Comparison of ENCODE assay signal across 7 mouse cellular contexts in genomic region chr5:120698801-120699391, GRCm38 (mm10). TPM values are rescaled to one million over a fixed set of nuclear protein-coding genes. Genes with fewer than 3 reads are reported as not detected.
DNase-seq lines count a peak whose midpoint lies in the region; ATAC-seq lines count a peak whose summit lies in the region.

No protein-coding gene starts in this region.

- H3K27me3 ChIP-seq in midbrain, embryonic 12.5 days: peaks cover 81% of the 10 kb centered on the region
- H3K27me3 ChIP-seq in midbrain, embryonic 10.5 days (ENCODE audit: low read depth, poor library complexity, severe bottlenecking): peaks cover 93% of the 10 kb centered on the region
- peaks cover 66% of the 10 kb centered on the region for H3K27me3 ChIP-seq in hindbrain, embryonic 12.5 days

- WGBS in midbrain, embryonic 12.5 days: 48% methylated on average over 16 of the region's 16 CpGs
- WGBS in midbrain, embryonic 10.5 days: 53% methylated on average over 16 of the region's 16 CpGs
- WGBS in hindbrain, embryonic 12.5 days: 40% methylated on average over 16 of the region's 16 CpGs

- H3K36me3 ChIP-seq in midbrain, embryonic 12.5 days: no peaks in the 10 kb centered on the region
- no peaks in the 10 kb centered on the region for H3K36me3 ChIP-seq in midbrain, embryonic 10.5 days
- H3K36me3 ChIP-seq in hindbrain, embryonic 12.5 days: peaks cover 4% of the 10 kb centered on the region; the same call in 1 of the 2 replicates

- H3K9ac ChIP-seq in midbrain, embryonic 12.5 days (replicated peaks): no peak overlapping the region
- H3K9ac ChIP-seq in hindbrain, embryonic 12.5 days: 0 out of 2 replicates have a peak overlapping the region, but pooled peaks have one; percentile 5

- no peak overlapping the region for H3K4me2 ChIP-seq in midbrain, embryonic 12.5 days (replicated peaks)
- no peak overlapping the region for H3K4me2 ChIP-seq in hindbrain, embryonic 12.5 days (replicated peaks)

- ATAC-seq in midbrain, embryonic 12.5 days (ENCODE audit: low FRiP score, low read depth): no peak
- ATAC-seq in hindbrain, embryonic 12.5 days (ENCODE audit: low FRiP score): no peak
- ATAC-seq in granulocyte monocyte progenitor cell, adult 5-6 weeks (replicated peaks; ENCODE audit: poor library complexity, severe bottlenecking): no peak

- peak overlapping the region; percentile 21; the same call in 1 of the 2 replicates for H3K27ac ChIP-seq in midbrain, embryonic 12.5 days (replicated peaks)
- H3K27ac ChIP-seq in midbrain, embryonic 10.5 days (replicated peaks): no peak overlapping the region
- H3K27ac ChIP-seq in hindbrain, embryonic 12.5 days: peak overlapping the region; percentile 25

- H3K4me1 ChIP-seq in midbrain, embryonic 12.5 days: peaks cover 27% of the 10 kb centered on the region
- peaks cover 28% of the 10 kb centered on the region for H3K4me1 ChIP-seq in midbrain, embryonic 10.5 days
- H3K4me1 ChIP-seq in hindbrain, embryonic 12.5 days: peaks cover 49% of the 10 kb centered on the region

- no peaks in the 10 kb centered on the region for H3K9me3 ChIP-seq in midbrain, embryonic 12.5 days
- no peaks in the 10 kb centered on the region for H3K9me3 ChIP-seq in midbrain, embryonic 10.5 days (replicated peaks)
- no peaks in the 10 kb centered on the region for H3K9me3 ChIP-seq in hindbrain, embryonic 12.5 days (replicated peaks)

- DNase-seq in midbrain, embryonic 10.5 days (ENCODE audit: low spot score): no peak
- DNase-seq in cerebellum, adult 18-20 months: peak; percentile 62 to 67
- DNase-seq in right cerebral cortex, postnatal 25 days: peak; percentile 50
- DNase-seq in thymus, postnatal 25 days: no peak

- H3K4me3 ChIP-seq in midbrain, embryonic 12.5 days: no peak overlapping the region
- no peak overlapping the region for H3K4me3 ChIP-seq in midbrain, embryonic 10.5 days
- no peak overlapping the region for H3K4me3 ChIP-seq in hindbrain, embryonic 12.5 days

RNA-seq across cellular contexts. Expression of gene Dtx1, which starts 12.8 kb away (rescaled TPM):
- polyA plus RNA-seq in midbrain, embryonic 12.5 days (2016; fragmentation: Nextera tagmentation; extraction: Ambion mirVana): 17.1 and 18.4 TPM in 2 replicates
- polyA plus RNA-seq in midbrain, embryonic 10.5 days (2016; fragmentation: Nextera tagmentation; extraction: Ambion mirVana): 2.2 and 4.8 TPM in 2 replicates
- 23.0 and 25.6 TPM in 2 replicates for polyA plus RNA-seq in hindbrain, embryonic 12.5 days (2016; fragmentation: Nextera tagmentation; extraction: Ambion mirVana)
- not detected in 2 replicates for total RNA-seq in granulocyte monocyte progenitor cell, adult 5-6 weeks (2014; fragmentation: Nextera tagmentation)
- not detected in 2 replicates for total RNA-seq in granulocyte monocyte progenitor cell, adult 5-6 weeks (2017)

RNA-seq across cellular contexts. Expression of gene Rasal1, which starts 50.3 kb away (rescaled TPM):
- not detected in 2 replicates for polyA plus RNA-seq in midbrain, embryonic 12.5 days (2016; fragmentation: Nextera tagmentation; extraction: Ambion mirVana)
- polyA plus RNA-seq in midbrain, embryonic 10.5 days (2016; fragmentation: Nextera tagmentation; extraction: Ambion mirVana): 0.10 and 0.21 TPM in 2 replicates
- 0.06 and 0.38 TPM in 2 replicates for polyA plus RNA-seq in hindbrain, embryonic 12.5 days (2016; fragmentation: Nextera tagmentation; extraction: Ambion mirVana)
- total RNA-seq in granulocyte monocyte progenitor cell, adult 5-6 weeks (2014; fragmentation: Nextera tagmentation): not detected in 2 replicates
- not detected in 2 replicates for total RNA-seq in granulocyte monocyte progenitor cell, adult 5-6 weeks (2017)

RNA-seq across cellular contexts. Expression of gene Oas2, which starts 50.8 kb away (rescaled TPM):
- 0.21 and 0.34 TPM in 2 replicates for polyA plus RNA-seq in midbrain, embryonic 12.5 days (2016; fragmentation: Nextera tagmentation; extraction: Ambion mirVana)
- polyA plus RNA-seq in midbrain, embryonic 10.5 days (2016; fragmentation: Nextera tagmentation; extraction: Ambion mirVana): 0.09 TPM in 1 of 2 replicates, not detected in the other
- 0.30 TPM in 1 of 2 replicates, not detected in the other for polyA plus RNA-seq in hindbrain, embryonic 12.5 days (2016; fragmentation: Nextera tagmentation; extraction: Ambion mirVana)
- 0.47 TPM in 1 of 2 replicates, not detected in the other for total RNA-seq in granulocyte monocyte progenitor cell, adult 5-6 weeks (2014; fragmentation: Nextera tagmentation)
- total RNA-seq in granulocyte monocyte progenitor cell, adult 5-6 weeks (2017): 1.0 TPM in 1 of 2 replicates, not detected in the other

Comparison
In these comparisons a context has a peak if more than half of its experiments do, and no peak if none do; other contexts are left out.
1. DNase-seq: peak in cerebellum, adult 18-20 months (2 of 2) and right cerebral cortex, postnatal 25 days (single experiment); none in midbrain, embryonic 10.5 days (single experiment) and thymus, postnatal 25 days (single experiment).